Mouse (Mus musculus): ENCODE data around the gene Ggt1. TPM values are rescaled to one million over a fixed set of nuclear protein-coding genes. Genes with fewer than 3 reads are reported as not detected.
A peak's percentile ranks its signal among the peaks of the same experiment; 100 is the strongest.

The Ggt1 gene
- total RNA-seq, 1 experiment from 2014 or later: 2.4 TPM

GRCm38 (mm10) chr10:75535423-75535822, 26.0 kb upstream of the Ggt1 start:
- ATAC-seq (replicated peaks in 1 of 2; ENCODE audit: insufficient read depth in 1 of 2, low FRiP score in 2 of 2, low TSS enrichment in 1 of 2, low read depth in 1 of 2, poor library complexity in 2 of 2, severe bottlenecking in 2 of 2): no peak

GRCm38 (mm10) chr10:75536123-75536522, 25.3 kb upstream of the Ggt1 start:
- ATAC-seq (replicated peaks in 1 of 2; ENCODE audit: insufficient read depth in 1 of 2, low FRiP score in 2 of 2, low TSS enrichment in 1 of 2, low read depth in 1 of 2, poor library complexity in 2 of 2, severe bottlenecking in 2 of 2): no peak

- no peak for ATAC-seq (replicated peaks in 1 of 2; ENCODE audit: insufficient read depth in 1 of 2, low FRiP score in 2 of 2, low TSS enrichment in 1 of 2, low read depth in 1 of 2, poor library complexity in 2 of 2, severe bottlenecking in 2 of 2)
Observed at GRCm38 (mm10) chr10:75547901-75548300, 13.5 kb upstream of the Ggt1 start.

- no peak for ATAC-seq (replicated peaks in 1 of 2; ENCODE audit: insufficient read depth in 1 of 2, low FRiP score in 2 of 2, low TSS enrichment in 1 of 2, low read depth in 1 of 2, poor library complexity in 2 of 2, severe bottlenecking in 2 of 2)
Observed at GRCm38 (mm10) chr10:75548486-75548885, 12.9 kb upstream of the Ggt1 start.

- ATAC-seq (replicated peaks in 1 of 2; ENCODE audit: insufficient read depth in 1 of 2, low FRiP score in 2 of 2, low TSS enrichment in 1 of 2, low read depth in 1 of 2, poor library complexity in 2 of 2, severe bottlenecking in 2 of 2): no peak
Observed at GRCm38 (mm10) chr10:75549886-75550285, 11.5 kb upstream of the Ggt1 start.

- ATAC-seq (replicated peaks in 1 of 2; ENCODE audit: insufficient read depth in 1 of 2, low FRiP score in 2 of 2, low TSS enrichment in 1 of 2, low read depth in 1 of 2, poor library complexity in 2 of 2, severe bottlenecking in 2 of 2): peak; percentile 54 to 72; a peak in 3 of 4 replicates
Observed at GRCm38 (mm10) chr10:75551175-75551574, 10.2 kb upstream of the Ggt1 start.

GRCm38 (mm10) chr10:75552106-75552505, 9.3 kb upstream of the Ggt1 start:
- no peak for ATAC-seq (replicated peaks in 1 of 2; ENCODE audit: insufficient read depth in 1 of 2, low FRiP score in 2 of 2, low TSS enrichment in 1 of 2, low read depth in 1 of 2, poor library complexity in 2 of 2, severe bottlenecking in 2 of 2)

GRCm38 (mm10) chr10:75552701-75553450, 8.5 kb upstream of the Ggt1 start:
- no peak for ATAC-seq (replicated peaks in 1 of 2; ENCODE audit: insufficient read depth in 1 of 2, low FRiP score in 2 of 2, low TSS enrichment in 1 of 2, low read depth in 1 of 2, poor library complexity in 2 of 2, severe bottlenecking in 2 of 2)

GRCm38 (mm10) chr10:75554090-75554489, 7.3 kb upstream of the Ggt1 start:
- ATAC-seq (replicated peaks in 1 of 2; ENCODE audit: insufficient read depth in 1 of 2, low FRiP score in 2 of 2, low TSS enrichment in 1 of 2, low read depth in 1 of 2, poor library complexity in 2 of 2, severe bottlenecking in 2 of 2): peak; percentile 50 to 63; a peak in 3 of 4 replicates

- ATAC-seq (replicated peaks in 1 of 2; ENCODE audit: insufficient read depth in 1 of 2, low FRiP score in 2 of 2, low TSS enrichment in 1 of 2, low read depth in 1 of 2, poor library complexity in 2 of 2, severe bottlenecking in 2 of 2): no peak
Observed at GRCm38 (mm10) chr10:75555557-75555956, 5.8 kb upstream of the Ggt1 start.

GRCm38 (mm10) chr10:75556026-75556425, 5.4 kb upstream of the Ggt1 start:
- no peak for ATAC-seq (replicated peaks in 1 of 2; ENCODE audit: insufficient read depth in 1 of 2, low FRiP score in 2 of 2, low TSS enrichment in 1 of 2, low read depth in 1 of 2, poor library complexity in 2 of 2, severe bottlenecking in 2 of 2)

GRCm38 (mm10) chr10:75558515-75558914, 2.9 kb upstream of the Ggt1 start:
- no peak for ATAC-seq (replicated peaks in 1 of 2; ENCODE audit: insufficient read depth in 1 of 2, low FRiP score in 2 of 2, low TSS enrichment in 1 of 2, low read depth in 1 of 2, poor library complexity in 2 of 2, severe bottlenecking in 2 of 2)

- no peak for ATAC-seq (replicated peaks in 1 of 2; ENCODE audit: insufficient read depth in 1 of 2, low FRiP score in 2 of 2, low TSS enrichment in 1 of 2, low read depth in 1 of 2, poor library complexity in 2 of 2, severe bottlenecking in 2 of 2)
Observed at GRCm38 (mm10) chr10:75559041-75559675, 2.2 kb upstream of the Ggt1 start.

GRCm38 (mm10) chr10:75559676-75560548, 1.5 kb upstream of the Ggt1 start, which contains the start of gene Lrrc75b:
Lrrc75b (minus strand) TSS chr10:75560330.
- 0 out of 4 replicates have a peak, but pooled peaks of 1 of the 2 experiments have one; percentile 11 for ATAC-seq (replicated peaks in 1 of 2; ENCODE audit: insufficient read depth in 1 of 2, low FRiP score in 2 of 2, low TSS enrichment in 1 of 2, low read depth in 1 of 2, poor library complexity in 2 of 2, severe bottlenecking in 2 of 2)

- no peak for ATAC-seq (replicated peaks in 1 of 2; ENCODE audit: insufficient read depth in 1 of 2, low FRiP score in 2 of 2, low TSS enrichment in 1 of 2, low read depth in 1 of 2, poor library complexity in 2 of 2, severe bottlenecking in 2 of 2)
Observed at GRCm38 (mm10) chr10:75560549-75560899, 880 bp upstream of the Ggt1 start.

- no peak for ATAC-seq (replicated peaks in 1 of 2; ENCODE audit: insufficient read depth in 1 of 2, low FRiP score in 2 of 2, low TSS enrichment in 1 of 2, low read depth in 1 of 2, poor library complexity in 2 of 2, severe bottlenecking in 2 of 2)
Observed at GRCm38 (mm10) chr10:75562596-75562995, 1.2 kb downstream of the Ggt1 start.

- peak; percentile 12 to 46; a peak in 3 of 4 replicates for ATAC-seq (replicated peaks in 1 of 2; ENCODE audit: insufficient read depth in 1 of 2, low FRiP score in 2 of 2, low TSS enrichment in 1 of 2, low read depth in 1 of 2, poor library complexity in 2 of 2, severe bottlenecking in 2 of 2)
Observed at GRCm38 (mm10) chr10:75564687-75565265, 3.4 kb downstream of the Ggt1 start.

Data from hematopoietic stem cell, adult 5-6 weeks (primary cell).